Mouse (Mus musculus) mouse trophoblast stem cell (cell line): Measurements from ENCODE around the gene Capn8.

Experiments used
- in situ Hi-C, 2 experiments: fragments of 300-500 bp; cut with MseI, MboI; formaldehyde crosslinking; loops; 2 replicates in 1 of 2; 3 replicates in 1 of 2; pipeline ENCODE4 v1.15.1; 2025

Capn8 gene

DNA sequence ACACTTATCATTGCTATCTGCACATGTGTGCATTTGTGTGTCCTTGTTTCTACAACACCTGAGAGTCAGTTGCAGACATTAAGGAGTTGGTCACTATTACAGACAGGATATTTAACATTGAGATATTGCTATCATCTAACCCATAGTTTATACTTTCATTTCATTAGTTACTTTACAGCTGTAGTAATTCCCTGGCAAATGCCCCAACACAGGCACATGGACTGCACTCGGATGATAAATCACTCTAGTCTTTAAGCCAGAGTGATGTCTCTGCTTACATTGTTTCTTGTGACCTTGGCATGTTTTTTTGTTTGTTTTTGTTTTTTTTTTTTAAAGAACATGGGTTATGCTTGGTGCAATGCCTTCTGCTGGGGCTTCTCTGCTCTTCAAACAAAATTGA lies 20.9 kb upstream of the Capn8 start:
- in situ Hi-C loops: loop anchor here in 1 of 2 experiments (10.0 kb wide), 1 partner anchor 169 kb away; no protein-coding TSS in a partner anchor

DNA sequence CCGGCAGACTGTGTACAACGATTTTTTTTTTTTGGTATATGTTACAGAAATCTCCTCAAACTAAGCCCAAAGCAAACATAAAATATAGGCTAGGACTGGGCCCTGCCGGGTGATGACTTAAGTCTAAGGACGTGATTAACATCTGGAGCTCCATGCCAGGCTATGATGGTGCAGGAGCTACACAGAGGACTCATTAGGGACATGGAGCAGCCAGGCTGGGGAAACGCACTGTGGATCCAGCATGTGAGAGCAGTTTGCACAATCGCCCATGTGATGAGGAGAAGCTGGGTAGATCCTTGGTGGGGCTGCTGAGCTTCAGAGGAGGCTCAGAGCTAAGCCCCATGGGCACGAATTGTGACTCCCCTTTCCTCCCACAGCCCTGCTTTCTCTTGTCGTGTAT lies 14.0 kb upstream of the Capn8 start:
- in situ Hi-C loops: loop anchor here in 1 of 2 experiments (10.0 kb wide), 1 partner anchor 244 kb away; no protein-coding TSS in a partner anchor

DNA sequence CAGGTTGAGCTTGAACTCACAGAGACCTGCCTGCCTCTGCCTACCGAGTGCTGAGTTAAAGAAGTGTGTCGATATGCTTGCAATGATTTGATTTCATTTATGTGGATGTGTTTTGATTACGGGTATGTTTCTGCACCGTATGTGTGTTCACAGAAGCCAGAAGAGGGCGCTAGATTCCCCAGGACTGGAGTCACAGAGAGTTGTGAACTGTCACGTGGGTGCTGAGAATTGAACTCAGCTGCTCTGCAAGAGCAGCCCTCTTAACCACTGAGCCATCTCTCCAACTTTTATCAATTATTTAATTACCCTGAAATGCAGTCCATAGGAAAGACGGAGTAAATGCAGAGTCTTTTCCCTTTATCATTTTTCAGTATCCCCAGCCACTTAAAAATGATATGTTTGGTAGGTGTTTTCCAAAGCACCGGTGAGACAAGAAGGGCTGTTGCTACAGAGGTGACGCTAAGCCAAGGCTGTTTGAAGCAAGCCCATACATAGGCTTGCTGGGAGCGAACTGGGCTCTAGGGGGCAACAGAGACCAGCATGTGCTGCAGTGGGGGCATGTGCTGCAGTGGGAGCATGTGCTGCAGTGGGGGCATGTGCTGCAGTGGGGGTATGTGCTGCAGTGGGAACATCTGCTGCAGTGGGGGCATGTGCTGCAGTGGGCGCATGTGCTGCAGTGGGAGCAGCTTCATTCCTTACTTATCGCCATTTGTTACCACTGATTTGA lies 11.0 kb upstream of the Capn8 start:
- in situ Hi-C loops: loop anchor here in 1 of 2 experiments (10.0 kb wide), 1 partner anchor 241 kb away; no protein-coding TSS in a partner anchor

DNA sequence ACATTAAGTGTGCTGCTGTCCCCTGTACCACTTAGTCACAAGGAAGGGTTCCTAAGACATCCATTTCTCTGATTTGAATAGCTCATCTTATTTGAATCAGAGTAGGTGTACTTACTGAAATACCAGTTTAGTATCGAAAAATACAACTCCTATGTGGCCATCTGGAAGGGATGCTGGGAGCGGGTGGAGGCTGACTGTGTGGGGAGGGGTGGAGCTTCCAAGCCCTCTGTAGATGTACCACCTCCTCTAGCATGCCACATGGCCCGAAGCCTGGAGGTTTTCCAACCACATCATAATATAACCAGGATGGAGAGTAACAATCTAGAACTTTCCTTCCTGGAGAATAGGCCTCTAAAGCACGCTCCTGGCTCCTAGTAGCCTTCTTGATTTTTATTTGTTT lies 6.5 kb upstream of the Capn8 start:
- in situ Hi-C loops: loop anchor here in 1 of 2 experiments (10.0 kb wide), 1 partner anchor 237 kb away; no protein-coding TSS in a partner anchor

DNA sequence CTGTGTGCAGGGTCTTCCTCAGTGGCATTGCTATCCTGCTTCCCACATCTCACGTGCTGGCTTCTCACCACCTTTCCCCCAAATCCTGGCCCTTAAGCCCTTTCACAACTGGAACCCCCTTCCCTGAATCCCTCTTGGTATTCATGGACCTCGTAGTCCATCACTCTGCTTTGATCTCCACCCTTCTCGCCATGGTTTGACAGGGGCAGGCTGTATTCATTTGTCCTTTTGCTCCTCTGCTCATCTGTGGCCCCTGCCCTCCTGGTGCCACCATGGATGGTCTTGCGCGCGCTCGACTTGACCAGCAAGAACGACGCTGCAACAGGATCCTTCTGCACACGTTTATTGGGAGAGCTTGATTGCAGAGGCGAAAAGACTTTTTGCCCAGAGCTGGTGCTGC lies 5.3 kb upstream of the Capn8 start:
- in situ Hi-C loops: loop anchor here in 1 of 2 experiments (10.0 kb wide), 1 partner anchor 235 kb away; no protein-coding TSS in a partner anchor

DNA sequence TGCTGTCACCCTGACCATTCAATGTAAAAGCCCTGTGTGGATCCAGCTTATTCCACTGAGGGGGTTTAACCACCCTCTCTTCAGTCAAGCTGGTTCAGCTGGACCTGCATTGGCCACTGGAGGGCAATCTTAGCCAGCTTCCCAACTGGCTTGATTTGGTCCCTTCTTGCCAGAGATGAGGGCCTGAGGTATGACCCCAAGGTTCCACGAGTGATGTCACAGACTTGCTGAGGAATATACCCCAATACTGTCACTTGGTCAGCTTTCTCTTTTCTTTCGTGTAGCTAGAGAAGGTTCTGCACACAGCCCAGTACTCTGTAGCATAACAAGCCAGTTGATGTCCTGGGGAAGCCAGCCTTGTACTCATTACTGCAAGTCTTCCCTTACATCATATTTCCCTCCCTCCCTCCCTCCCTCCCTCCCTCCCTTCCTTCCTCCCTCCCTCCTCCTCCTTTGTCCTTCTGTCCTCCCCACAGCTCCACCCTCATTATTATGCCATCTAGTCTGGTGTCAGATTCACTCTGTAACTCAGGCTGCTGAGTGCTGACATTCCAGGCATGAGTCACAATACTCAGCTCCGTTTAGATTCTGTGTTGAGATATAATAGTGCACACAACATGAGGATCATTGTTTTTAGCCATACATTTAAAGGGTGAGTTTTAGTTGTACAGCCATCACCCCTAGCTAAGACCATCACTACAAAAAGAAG lies 4.3 kb upstream of the Capn8 start:
- in situ Hi-C loops: loop anchor here (5.0 kb wide), 2 partner anchors 97 to 232 kb away; no protein-coding TSS in a partner anchor

DNA sequence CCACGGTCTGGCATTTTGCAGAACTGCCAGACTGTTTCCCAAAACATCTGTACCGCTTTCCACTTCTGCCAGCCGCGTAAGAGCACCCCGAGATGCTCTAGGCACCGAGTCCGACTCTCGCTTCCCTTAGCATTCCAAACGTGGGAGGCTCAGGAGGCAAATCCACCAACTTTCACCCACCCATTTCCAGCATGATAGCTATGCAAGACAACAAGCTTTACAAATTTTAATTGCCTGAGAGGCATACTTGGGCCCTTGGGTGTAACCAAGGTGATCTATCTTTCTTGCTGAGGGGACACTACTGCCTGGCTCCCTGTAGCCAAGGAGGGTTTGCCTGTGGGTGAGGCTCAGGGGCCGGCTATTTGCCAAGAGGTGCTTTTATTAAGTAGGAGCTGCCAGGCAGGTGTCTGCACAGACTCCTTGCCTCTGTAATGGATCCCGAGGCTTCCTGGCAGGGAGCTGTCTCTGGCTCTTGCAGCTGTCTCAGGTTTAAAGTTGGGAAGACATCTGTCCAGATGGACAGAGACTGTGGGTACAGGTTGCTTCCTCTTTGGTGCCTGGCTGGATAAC lies 2.8 kb upstream of the Capn8 start:
- in situ Hi-C loops: loop anchor here (5.0 kb wide), 2 partner anchors 95 to 230 kb away; no protein-coding TSS in a partner anchor

DNA sequence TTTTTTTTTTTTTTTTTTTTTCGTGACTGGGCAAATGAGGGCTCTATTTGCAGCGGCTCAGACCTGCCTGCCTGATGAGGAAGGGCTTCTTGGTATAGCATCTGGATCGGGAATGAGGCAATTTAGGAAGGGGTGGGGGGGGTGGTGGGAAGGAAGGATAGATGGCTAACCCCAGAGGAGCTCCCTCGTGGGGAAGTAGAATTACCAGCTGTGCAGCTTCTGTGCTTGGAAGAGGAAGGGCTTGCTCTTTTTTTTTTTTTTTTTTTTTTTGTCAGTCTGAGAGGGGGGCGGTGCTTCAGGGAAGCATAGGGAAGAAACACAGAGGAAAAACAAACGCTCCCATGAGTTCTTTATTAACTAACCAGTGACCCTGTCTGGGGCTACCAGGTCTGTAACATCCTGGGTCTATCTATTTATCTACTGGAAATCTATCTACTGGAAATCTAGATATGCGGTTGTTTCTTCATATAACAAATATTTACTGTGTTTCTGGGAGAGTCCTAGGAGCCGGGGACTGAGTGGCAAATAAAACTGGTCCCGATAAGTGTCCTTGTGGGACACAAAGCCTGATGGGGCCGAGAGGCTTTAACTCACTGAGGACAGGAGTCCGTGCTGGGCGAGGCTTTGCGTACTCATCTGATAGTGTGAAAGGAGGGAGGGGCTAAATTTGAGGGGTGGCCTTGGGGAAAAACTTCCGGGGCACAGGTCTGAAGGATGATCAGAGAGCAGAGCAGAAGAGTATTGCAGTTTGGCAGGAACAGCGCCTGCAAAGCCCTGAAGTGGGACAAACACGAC lies 2.0 kb upstream of the Capn8 start:
- in situ Hi-C loops: loop anchor here (5.0 kb wide), 2 partner anchors 95 to 230 kb away; no protein-coding TSS in a partner anchor

DNA sequence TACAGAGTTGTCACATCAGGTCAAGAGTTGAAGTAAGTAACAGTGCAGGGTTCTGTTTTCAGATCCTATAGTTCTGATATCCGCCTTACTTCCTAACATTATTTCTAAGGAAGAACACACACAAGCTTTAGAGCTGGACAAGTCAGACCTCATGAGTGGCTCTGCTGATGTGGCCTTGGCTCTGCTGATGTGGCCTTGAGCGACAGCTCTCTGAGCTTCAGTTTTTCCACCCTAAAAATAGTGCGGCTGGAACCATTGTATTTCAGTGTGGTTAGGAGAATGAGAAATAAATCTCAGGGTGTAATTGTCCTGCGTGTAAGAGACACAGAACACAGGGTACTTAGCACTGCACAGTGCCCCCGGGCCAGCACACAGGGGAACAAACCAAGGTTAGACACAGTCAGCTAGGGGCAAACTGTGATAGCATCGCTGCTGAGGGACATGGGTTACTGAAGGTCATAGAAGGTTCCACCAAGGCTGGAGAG lies 586 bp downstream of the Capn8 start:
- in situ Hi-C loops: no loop called here

DNA sequence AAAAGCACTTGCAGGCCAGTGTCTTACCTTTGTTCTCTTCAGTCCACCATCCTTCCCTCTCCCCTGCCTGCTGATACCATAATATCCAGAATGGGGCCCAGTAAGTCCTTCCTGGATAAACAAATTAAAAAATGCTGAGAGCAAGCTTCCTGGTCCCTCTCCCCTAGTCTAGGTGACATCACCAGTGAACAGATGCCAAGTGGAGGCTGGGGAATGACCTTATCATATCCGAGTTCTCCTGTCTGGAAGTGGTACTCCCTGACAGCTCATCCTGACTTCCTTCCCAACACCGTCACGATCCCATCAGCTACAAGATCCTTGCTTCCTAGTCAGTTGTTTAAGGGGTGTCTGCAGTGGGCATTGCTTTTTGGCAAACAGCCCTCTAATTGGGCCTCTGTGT lies 6.3 kb downstream of the Capn8 start:
- in situ Hi-C loops: no loop called here

DNA sequence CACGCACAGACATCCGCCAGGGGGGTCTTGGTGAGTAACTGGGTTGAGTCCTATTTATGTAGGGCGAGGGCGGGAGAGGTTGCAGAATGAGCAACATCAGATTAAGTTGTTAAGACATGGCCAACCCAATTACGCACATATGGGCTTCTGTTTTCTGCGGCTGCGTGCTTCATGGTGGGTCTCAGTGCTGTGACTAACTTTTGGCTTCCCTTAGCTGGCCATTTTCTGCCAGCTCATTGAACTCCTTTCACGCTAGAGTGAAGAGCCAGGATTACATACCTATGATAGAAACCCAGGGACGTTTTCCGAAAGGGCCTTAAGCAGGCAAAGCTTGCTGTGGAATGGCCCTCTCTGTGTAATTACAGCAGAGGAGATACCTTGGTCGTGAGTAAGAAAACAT lies 7.2 kb downstream of the Capn8 start:
- in situ Hi-C loops: no loop called here

DNA sequence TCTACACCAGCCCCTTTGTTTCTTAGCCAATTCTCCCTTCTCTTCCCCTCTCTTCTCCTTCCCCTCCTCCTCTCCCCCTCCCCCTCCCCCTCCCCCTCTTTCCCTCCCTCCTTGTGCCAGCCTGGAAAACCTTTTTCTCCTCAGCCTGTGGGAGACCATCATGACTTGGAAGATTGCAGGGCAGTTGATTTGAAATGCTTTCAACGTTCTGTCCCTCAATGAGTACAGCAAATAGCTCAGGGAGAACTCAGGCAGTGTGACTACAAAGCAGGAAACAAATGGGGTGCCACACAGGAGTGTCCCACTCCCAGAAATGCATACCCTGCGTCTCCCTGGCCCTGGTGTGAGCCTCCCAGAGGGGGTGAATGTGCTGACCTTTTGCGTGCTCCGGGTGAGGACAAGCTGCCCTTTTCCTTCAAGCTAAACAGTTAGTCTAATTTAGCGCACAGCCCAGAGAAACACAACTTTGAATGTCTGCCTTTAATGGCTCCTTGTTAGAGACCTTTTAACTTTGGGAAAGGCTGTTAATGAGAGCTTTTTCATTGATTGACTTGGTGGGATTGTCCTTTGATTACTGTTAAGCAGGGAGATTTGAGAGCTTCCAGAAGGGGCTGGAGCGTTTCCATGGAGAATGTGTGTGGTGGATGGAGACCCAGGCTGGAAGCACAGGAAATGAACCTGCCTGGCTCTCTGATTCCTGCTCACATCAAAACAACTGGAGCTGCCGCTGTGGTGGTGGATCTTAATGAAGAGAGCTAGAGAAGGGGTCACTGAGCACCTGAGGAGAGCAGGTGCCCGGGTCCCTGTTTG lies 9.3 kb downstream of the Capn8 start:
- in situ Hi-C loops: no loop called here

DNA sequence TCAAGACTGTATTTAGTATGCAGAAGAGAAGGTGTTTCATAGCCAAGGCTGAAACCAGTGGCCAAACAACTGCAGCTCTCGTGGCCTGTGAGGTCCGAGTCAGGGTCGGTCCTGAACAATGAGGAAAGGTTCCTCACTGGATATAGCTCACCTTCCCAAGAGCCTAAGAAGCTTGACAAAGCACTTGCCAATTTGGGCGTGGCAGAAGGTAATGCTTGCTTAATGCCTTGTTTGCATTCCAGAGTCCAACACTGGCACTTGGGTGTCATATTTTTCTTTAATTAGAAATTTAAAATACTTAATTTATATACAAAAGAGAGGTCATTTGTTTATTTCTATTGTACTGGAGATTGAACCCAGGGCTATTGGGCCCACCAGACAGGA lies 9.9 kb downstream of the Capn8 start:
- in situ Hi-C loops: no loop called here

DNA sequence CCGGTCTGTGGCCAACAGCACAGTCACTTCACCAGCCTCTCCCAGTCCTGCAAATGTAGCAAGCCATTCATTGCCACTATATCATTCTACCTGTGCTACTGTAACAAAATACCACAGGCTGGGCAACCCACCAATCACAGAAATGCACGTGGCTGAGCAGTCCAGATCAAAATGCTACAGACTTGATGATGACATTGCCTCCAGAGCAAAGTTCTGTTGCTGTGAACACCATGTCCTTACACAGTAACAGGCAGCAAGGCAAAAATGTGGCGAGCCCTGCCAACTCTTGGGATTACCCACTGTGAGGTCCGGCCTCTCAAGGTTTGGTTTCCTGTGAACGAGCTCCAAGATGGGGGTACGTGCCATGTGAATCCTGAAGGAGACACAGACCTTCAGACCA lies 19.4 kb downstream of the Capn8 start:
- in situ Hi-C loops: no loop called here

DNA sequence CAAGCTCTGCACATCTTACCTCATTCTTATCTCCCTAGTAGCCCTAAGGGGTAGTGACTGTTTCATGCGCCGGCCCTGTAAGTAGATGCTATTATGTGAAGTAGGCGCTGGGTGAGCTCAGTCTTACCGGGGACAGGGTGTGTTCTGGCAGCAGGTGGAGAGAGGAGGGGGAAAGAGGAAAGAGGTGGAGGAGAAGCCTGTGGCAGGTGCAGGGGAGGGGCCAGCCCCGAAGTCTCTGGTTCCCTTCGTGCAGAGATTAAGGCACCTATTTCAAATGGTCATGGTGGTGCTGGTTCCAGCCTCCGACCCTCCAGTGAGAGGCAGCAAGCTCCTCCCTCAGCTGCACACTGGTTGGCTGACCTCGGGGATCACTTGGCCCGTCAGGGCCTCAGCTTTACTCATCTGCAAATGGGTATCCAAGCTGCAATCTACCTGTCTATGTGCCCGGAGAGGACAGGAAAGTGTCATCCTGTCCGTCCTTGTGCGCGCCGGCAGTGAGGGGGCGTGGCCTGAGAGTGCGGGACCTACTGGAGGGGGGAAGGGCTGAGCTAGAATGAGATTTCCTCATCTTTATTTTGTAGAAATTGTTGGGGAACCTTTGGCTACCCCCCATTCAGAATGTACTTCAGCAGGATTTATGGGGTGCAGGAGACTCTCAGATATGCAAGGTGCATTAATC lies 20.5 kb downstream of the Capn8 start:
- in situ Hi-C loops: no loop called here

DNA sequence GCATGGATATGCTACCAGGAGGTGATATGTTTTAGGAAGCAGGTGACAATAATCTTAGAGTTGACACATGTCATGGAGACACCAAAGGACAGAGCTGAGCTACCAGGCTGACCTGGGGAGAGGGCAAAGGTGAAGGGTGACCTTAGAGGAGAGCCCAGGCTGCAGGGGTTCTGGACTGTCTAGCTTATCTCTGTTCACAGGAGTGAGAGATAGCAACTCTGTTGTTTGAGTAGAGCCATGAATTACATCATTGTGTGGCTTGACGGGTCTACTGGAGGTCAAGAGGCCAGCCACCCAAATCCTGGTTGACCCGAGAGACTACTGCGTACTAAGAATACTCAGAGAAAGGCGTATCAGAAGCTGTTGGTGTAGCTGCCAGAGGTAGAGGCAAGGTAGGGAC lies 22.9 kb downstream of the Capn8 start:
- in situ Hi-C loops: no loop called here

DNA sequence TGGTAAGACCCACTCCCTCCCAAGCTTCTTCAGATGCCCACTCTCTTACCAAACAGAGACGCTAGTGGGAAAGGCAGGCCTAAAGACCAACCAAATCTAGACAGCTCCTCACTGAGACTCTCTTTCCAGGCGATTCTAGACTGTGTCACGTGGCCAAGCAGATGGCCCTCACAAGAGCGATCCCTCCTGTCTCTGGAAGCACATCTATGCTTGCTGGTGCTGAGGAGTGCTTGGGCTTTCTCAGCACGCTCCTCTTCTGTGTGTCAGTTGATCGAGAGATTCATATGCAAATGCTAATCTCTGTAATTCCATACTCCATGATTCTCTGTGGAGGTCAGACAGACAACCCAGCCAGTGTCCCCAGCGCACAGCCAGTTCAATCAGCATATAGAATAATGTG lies 26.7 kb downstream of the Capn8 start:
- in situ Hi-C loops: no loop called here

DNA sequence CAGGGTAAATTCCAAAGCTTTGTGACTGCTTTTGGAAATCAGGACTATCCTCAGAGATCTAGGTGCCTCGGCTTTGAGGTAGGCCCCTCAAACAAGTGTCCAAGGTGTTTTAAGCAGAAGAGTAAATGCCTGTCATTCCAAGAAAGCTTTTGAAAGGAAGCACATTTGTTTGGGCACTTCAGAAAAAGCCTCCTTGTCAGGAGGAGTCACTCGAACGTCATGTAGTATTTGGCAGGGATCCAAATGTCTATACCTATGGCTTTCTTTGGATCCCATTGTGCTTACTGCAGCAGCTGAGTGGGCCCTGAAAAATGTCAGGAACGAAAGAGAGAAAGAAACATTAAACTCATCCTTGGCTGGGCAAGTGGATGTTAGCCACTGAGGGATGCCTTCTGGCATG lies 27.6 kb downstream of the Capn8 start:
- in situ Hi-C loops: no loop called here

DNA sequence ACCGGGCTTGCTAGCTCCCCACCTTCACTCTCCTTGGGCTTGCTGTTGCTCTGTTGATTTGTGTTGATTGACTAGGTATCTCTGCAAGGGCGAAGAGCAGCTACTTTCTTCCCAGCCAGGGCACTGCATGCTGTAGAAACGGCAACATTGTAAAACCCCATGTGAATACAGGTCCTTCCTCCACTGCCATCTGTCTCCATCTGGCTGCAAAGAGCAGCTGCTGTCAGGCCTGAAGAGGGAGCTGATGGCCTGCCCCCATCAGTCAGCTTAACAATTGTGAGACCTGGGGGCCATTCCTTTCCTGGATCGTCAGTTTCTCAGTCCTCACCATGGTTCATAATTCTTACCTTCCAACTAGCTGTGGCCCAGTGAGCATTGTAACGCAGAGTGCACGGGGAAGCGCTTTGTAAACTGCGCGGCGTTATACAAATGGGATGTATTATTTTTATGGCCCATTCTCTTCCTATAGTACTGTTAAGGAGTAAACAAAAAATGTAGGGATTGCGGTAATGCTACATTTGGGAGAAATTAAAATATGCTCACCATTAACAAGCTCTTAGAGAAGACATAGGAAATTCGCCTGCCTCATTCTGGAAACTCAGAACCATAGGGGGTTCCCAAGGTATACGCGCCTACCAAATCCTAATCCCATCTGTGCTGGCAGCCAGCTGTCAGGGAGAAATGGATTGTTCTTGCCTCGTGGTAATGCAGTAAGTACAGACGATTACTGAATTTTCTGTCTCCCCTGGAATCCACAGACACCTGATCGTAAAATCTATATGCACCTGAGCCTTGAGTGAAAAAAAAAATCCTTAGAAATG lies 40.7 kb downstream of the Capn8 start:
- in situ Hi-C loops: no loop called here
